Mouse (Mus musculus) layer of hippocampus, adult 18-20 months (tissue): ENCODE results near the gene 1110025L11Rik. TPM values are rescaled to one million over a fixed set of nuclear protein-coding genes. Genes with fewer than 3 reads are reported as not detected.
"Not testable (repeated sequence)": the region's sequence is repeated elsewhere in the genome, so short reads cannot be mapped to it uniquely, and the experiment has no call there.

Source experiments
- DNase-seq, 2 experiments: peaks; one replicate each; pipeline ENCODE4 v3.0.0; 2022; ENCODE audit warnings: low spot score in 2 of 2
- long read RNA-seq: library from polyadenylated mRNA; stranded (forward); transcript quantifications from one replicate; pipeline ENCODE4 v2.0.0, GENCODE M21; 2021
- total RNA-seq, 2 experiments: library from RNA; stranded (reverse); gene quantifications; 2 replicates each; pipeline ENCODE4 v1.2.3; 2021

1110025L11Rik gene
- total RNA-seq = not detected
- long read RNA-seq = 0 reads

- not testable (repeated sequence) for DNase-seq
Measured at GRCm38 (mm10) chr16:89063902-89064301, at the start of gene 1110025L11Rik. TSS of gene 1110025L11Rik (minus strand) at chr16:89064002.

DNA sequence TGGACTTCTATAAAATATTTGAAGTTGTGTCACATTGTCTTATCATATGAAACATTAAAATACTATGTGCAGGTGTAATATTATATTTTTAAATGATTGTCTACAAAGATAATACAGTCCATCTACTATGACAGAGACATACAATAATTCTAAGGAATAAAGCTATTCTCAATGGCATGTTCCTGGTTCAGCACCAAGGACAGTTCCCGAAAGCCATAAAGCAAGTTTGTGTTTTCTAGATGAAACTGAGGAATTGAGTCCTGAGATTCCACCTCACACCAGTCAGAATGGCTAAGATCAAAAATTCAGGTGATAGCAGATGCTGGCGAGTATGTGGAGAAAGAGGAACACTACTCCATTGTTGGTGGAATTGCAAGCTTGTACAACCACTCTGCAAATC lies 7.2 kb upstream of the 1110025L11Rik start:
- not testable (repeated sequence) for DNase-seq

- no peak for DNase-seq
Measured at GRCm38 (mm10) chr16:89047783-89048182, 16.0 kb downstream of the 1110025L11Rik start, which contains the start of gene Krtap6-5. TSS of gene Krtap6-5 (minus strand) at chr16:89047883.

DNA sequence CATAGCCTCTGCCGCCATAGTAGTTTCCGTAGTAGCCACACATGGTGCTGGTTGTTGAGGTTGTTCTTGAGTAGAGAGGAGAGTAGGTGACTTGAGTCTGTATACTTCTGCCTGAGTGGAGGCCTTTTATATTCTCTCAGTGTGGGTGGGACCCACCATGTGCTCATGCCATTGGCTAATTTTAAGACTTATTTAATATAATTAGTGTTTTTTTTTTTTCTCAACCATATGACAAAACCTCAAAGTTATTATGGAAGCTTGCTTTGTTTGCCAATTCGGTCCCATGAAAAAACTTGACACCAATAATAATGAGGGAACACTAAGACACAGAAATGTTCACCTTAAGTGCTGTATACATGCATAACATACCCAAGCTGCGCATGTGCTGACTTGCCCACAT lies 22.4 kb downstream of the 1110025L11Rik start, which contains the start of gene Gm10228:
Gm10228 (minus strand) TSS at position 101 of the 400 bp plus-strand sequence.
- DNase-seq = not testable (repeated sequence)

- DNase-seq = not testable (repeated sequence)
Measured at GRCm38 (mm10) chr16:89031399-89031798, 32.4 kb downstream of the 1110025L11Rik start, which contains the start of gene Krtap6-1. TSS of gene Krtap6-1 (plus strand) at chr16:89031699.

- not testable (repeated sequence) for DNase-seq
Measured at GRCm38 (mm10) chr16:89014984-89015383, 48.8 kb downstream of the 1110025L11Rik start, which contains the start of gene Gm10229. TSS of gene Gm10229 (plus strand) at chr16:89015284.

GRCm38 (mm10) chr16:89013973-89014372 lies 49.8 kb downstream of the 1110025L11Rik start:
- no peak for DNase-seq

Other genes with a start within 250 kb of the 1110025L11Rik start
- gene Krtap15, start 243.8 kb downstream of the 1110025L11Rik start, total RNA-seq = not detected
- gene Krtap14, start 237.9 kb downstream of the 1110025L11Rik start, total RNA-seq = not detected
- gene Krtap19-1, start 194.6 kb downstream of the 1110025L11Rik start, total RNA-seq = not detected
- gene Krtap19-2, start 189.7 kb downstream of the 1110025L11Rik start, total RNA-seq = not detected
- not detected for gene Krtap19-3, start 186.0 kb downstream of the 1110025L11Rik start, total RNA-seq
- gene Krtap19-4, start 178.9 kb downstream of the 1110025L11Rik start, total RNA-seq = not detected
- not detected for gene Krtap19-5, start 167.5 kb downstream of the 1110025L11Rik start, total RNA-seq
- gene Krtap19-9b, start 131.7 kb downstream of the 1110025L11Rik start, total RNA-seq = not detected
- gene Krtap16-3, start 101.1 kb downstream of the 1110025L11Rik start, total RNA-seq = not detected
- not detected for gene Krtap22-2, start 53.2 kb downstream of the 1110025L11Rik start, total RNA-seq
- gene Gm10229, start 48.7 kb downstream of the 1110025L11Rik start, total RNA-seq = not detected
- not detected for gene Krtap6-1, start 32.3 kb downstream of the 1110025L11Rik start, total RNA-seq
- not detected for gene Gm10228, start 22.5 kb downstream of the 1110025L11Rik start, total RNA-seq
- not detected for gene Krtap6-5, start 16.1 kb downstream of the 1110025L11Rik start, total RNA-seq
- not detected for gene Krtap6-3, start 20.0 kb upstream of the 1110025L11Rik start, total RNA-seq
- not detected for gene Gm6358, start 76.8 kb upstream of the 1110025L11Rik start, total RNA-seq
- not detected for gene Gm10061, start 87.1 kb upstream of the 1110025L11Rik start, total RNA-seq
- not detected for gene Gm9789, start 94.0 kb upstream of the 1110025L11Rik start, total RNA-seq
- gene Gm7735, start 105.5 kb upstream of the 1110025L11Rik start, total RNA-seq = not detected
- gene 1110057P08Rik, start 110.7 kb upstream of the 1110025L11Rik start, total RNA-seq = not detected
- gene Krtap20-2, start 141.9 kb upstream of the 1110025L11Rik start, total RNA-seq = not detected